Mouse (Mus musculus): ENCODE data around the gene Bmx.

Gene Bmx

GRCm38 (mm10) chrX:164173880-164174279 lies 84.1 kb downstream of the Bmx start:
- no peak for DNase-seq

GRCm38 (mm10) chrX:164171034-164171433 lies 87.0 kb downstream of the Bmx start:
- no peak for DNase-seq

- no peak for DNase-seq
Measured at GRCm38 (mm10) chrX:164164681-164165080, 93.3 kb downstream of the Bmx start.

GRCm38 (mm10) chrX:164154594-164154993 lies 103.4 kb downstream of the Bmx start:
- DNase-seq: no peak

- DNase-seq: no peak
Measured at GRCm38 (mm10) chrX:164153606-164154005, 104.4 kb downstream of the Bmx start.

GRCm38 (mm10) chrX:164152703-164153102 lies 105.3 kb downstream of the Bmx start:
- DNase-seq: peak; percentile 69

- DNase-seq: no peak
Measured at GRCm38 (mm10) chrX:164145463-164146250, 112.3 kb downstream of the Bmx start.
